Mouse (Mus musculus) liver, embryonic 18 days (tissue): ENCODE results near the gene Rhox2g. TPM values are rescaled to one million over a fixed set of nuclear protein-coding genes. Genes with fewer than 3 reads are reported as not detected.

Experiments
- polyA plus RNA-seq: library from polyadenylated mRNA; depleted of rRNA; stranded (reverse); fragments of >200 nt; gene quantifications from 2 replicates; pipeline ENCODE4 v1.2.3, GENCODE M21; 2012; rRNA removed

Rhox2g gene
- not detected in 2 replicates for polyA plus RNA-seq

DNA sequence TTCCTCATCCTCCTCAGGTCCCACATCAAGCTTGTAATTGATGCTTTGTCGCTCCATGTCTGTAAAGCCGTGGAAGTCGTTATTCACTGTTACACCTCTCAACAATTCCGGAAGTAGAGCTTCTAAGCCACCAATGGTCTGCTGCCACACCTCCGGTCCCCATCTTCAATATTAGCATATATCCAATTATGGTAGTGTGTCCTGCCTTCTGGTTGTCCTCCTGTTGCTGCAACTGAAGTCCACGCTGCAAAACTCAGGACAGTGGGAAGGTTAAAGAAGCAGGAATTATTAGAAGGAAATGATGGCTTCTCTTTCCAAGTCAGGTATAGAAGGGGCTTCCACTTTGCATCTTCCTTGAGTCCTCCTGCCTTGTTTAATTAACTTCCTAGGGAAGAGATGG, at the start of gene Rhox2g:
Gene Rhox2g (minus strand): TSS at position 101 of the 400 bp plus-strand sequence.

DNA sequence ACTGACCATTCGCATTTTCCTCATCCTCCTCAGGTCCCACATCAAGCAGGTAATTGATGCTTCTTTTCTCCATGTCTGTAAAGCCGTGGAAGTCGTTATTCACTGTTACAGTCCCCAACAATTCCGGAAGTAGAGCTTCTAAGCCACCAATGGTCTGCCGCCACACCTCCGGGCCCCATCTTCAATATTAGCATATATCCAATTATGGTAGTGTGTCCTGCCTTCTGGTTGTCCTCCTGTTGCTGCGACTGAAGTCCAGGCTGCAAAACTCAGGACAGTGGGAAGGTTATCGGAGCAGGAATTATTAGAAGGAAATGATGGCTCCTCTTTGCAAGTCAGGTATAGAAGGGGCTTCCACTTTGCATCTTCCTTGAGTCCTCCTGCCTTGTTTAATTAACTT, 29.9 kb upstream of the Rhox2g start, which contains the start of gene Rhox2h:
Gene Rhox2h (minus strand): TSS at position 101 of the 400 bp plus-strand sequence.

DNA sequence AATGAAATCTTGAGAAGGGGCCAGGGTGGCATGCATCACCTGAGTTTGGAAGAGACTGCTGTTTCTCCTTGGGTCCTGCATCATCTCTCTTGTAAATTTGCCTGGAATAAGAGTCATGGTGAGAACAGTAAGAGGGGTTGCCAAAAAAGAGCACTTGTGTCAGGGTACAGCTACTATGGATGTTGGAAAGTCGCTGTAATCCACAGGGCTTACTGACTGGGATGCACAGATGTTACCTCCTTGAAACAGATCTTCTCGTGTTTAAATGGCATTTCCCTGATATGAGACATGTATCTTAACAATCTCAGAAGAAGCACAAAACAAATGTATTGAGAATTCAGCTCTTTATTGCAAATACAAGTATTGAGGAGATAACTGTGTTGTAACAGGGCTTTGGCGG, 25.4 kb upstream of the Rhox2g start, which contains the start of gene Rhox3h:
Gene Rhox3h (minus strand): TSS at position 101 of the 400 bp plus-strand sequence.

DNA sequence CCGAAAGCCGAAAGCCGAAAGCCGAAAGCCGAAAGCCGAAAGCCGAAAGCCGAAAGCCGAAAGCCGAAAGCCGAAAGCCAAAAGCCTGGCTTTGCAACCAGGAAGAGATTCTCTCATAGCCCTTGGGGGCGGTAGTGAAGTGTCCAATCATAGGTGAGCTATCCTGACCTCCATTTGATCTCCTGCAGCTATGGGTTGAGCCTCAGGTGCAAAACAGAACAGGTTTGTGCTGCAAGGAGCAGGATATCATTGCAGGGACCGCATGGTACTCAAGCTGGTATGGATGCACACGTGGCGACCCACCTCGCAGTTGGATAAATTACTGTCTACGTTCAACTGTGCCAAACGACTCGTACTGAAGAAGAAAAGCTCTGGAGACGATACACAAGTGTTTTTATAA, 8.0 kb upstream of the Rhox2g start, which contains the start of gene Rhox4g:
Gene Rhox4g (minus strand): TSS at position 101 of the 400 bp plus-strand sequence.

DNA sequence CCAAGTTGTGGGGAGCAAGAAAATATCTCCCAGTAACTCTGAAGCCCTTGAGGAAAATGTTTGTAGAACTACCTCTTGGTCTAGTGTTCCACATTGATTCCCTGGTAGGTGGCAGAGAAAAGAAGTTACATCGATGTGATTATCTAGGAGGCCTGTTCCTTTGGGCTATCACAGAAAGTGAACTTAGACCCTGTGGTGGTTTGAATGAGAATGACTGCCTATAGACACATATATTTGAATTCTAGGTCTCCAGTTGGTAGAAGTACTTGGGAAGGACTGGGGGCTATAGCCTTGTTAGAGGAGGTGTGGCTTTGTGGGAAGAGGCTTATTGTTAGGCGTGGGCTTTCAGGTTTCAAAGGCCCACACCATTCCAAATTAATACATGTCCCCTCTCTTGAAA, 14.8 kb downstream of the Rhox2g start, which contains the start of gene Rhox3g:
Gene Rhox3g (minus strand): TSS at position 101 of the 400 bp plus-strand sequence.

DNA sequence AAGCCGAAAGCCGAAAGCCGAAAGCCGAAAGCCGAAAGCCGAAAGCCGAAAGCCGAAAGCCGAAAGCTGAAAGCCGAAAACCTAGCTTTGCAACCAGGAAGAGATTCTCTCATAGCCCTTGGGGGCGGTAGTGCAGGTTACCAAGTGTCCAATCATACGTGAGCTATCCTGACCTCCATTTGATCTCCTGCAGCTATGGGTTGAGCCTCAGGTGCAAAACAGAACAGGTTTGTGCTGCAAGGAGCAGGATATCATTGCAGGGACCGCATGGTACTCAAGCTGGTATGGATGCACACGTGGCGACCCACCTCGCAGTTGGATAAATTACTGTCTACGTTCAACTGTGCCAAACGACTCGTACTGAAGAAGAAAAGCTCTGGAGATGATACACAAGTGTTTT, 35.7 kb downstream of the Rhox2g start, which contains the start of gene Rhox4f:
Gene Rhox4f (minus strand): TSS at position 101 of the 400 bp plus-strand sequence.

Other genes with a start within 250 kb of the Rhox2g start
- gene Rhox2b, start 231.4 kb downstream of the Rhox2g start, polyA plus RNA-seq, result not detected in 2 replicates
- gene Rhox4b, start 211.0 kb downstream of the Rhox2g start, polyA plus RNA-seq, result not detected in 2 replicates
- gene Rhox2c, start 189.8 kb downstream of the Rhox2g start, polyA plus RNA-seq, result not detected in 2 replicates
- not detected in 2 replicates for gene Rhox3c, start 184.9 kb downstream of the Rhox2g start, polyA plus RNA-seq
- gene Rhox4c, start 163.1 kb downstream of the Rhox2g start, polyA plus RNA-seq, result not detected in 2 replicates
- gene Rhox2d, start 150.0 kb downstream of the Rhox2g start, polyA plus RNA-seq, result not detected in 2 replicates
- gene Rhox4d, start 129.1 kb downstream of the Rhox2g start, polyA plus RNA-seq, result not detected in 2 replicates
- not detected in 2 replicates for gene Rhox2e, start 113.0 kb downstream of the Rhox2g start, polyA plus RNA-seq
- gene Rhox3e, start 101.5 kb downstream of the Rhox2g start, polyA plus RNA-seq, result not detected in 2 replicates
- gene Rhox4e, start 86.1 kb downstream of the Rhox2g start, polyA plus RNA-seq, result not detected in 2 replicates
- gene Rhox2f, start 72.1 kb downstream of the Rhox2g start, polyA plus RNA-seq, result not detected in 2 replicates
- not detected in 2 replicates for gene Rhox3f, start 62.5 kb downstream of the Rhox2g start, polyA plus RNA-seq
- not detected in 2 replicates for gene Rhox4f, start 35.8 kb downstream of the Rhox2g start, polyA plus RNA-seq
- not detected in 2 replicates for gene Rhox3g, start 14.9 kb downstream of the Rhox2g start, polyA plus RNA-seq
- not detected in 2 replicates for gene Rhox4g, start 7.9 kb upstream of the Rhox2g start, polyA plus RNA-seq
- not detected in 2 replicates for gene Rhox3h, start 25.3 kb upstream of the Rhox2g start, polyA plus RNA-seq
- gene Rhox2h, start 29.8 kb upstream of the Rhox2g start, polyA plus RNA-seq, result not detected in 2 replicates
- 0.70 and 1.0 TPM in 2 replicates for gene Rhox5, start 161.4 kb upstream of the Rhox2g start, polyA plus RNA-seq
- 0.03 TPM in 1 of 2 replicates, not detected in the other for gene Rhox6, start 183.4 kb upstream of the Rhox2g start, polyA plus RNA-seq
- not detected in 2 replicates for gene Rhox7a, start 188.2 kb upstream of the Rhox2g start, polyA plus RNA-seq
- gene Rhox8, start 235.5 kb upstream of the Rhox2g start, polyA plus RNA-seq, result not detected in 2 replicates